Mouse (Mus musculus) intestine, embryonic 16.5 days (tissue): ENCODE measurements around the gene Soat2. TPM values are rescaled to one million over a fixed set of nuclear protein-coding genes. Genes with fewer than 3 reads are reported as not detected.
A peak's percentile ranks its signal among the peaks of the same experiment; 100 is the strongest.

ENCODE experiments used
- ATAC-seq: fragments of 200-750 bp; cut with Nextera tagmentation; 2 replicates; pipeline ENCODE4 v1.8.0; 2017; ENCODE audit warnings: moderate TSS enrichment, moderate library complexity
- H3K27ac ChIP-seq: fragments of 300-500 bp; sonication (generic); 2 replicates; pipeline ENCODE4 v1.5.1; 2014; ENCODE audit warnings: mild to moderate bottlenecking, low read length
- H3K27me3 ChIP-seq: fragments of 300-500 bp; sonication (generic); replicated peaks from 2 replicates; pipeline ENCODE4 v1.6.1; 2014; ENCODE audit warnings: low read length, control low read depth, mixed read lengths; ENCODE audit not compliant: control insufficient read depth, insufficient read depth
- H3K36me3 ChIP-seq: fragments of 300-500 bp; sonication (generic); 2 replicates; pipeline ENCODE4 v1.6.1; 2014; ENCODE audit warnings: low read length, control low read depth; ENCODE audit not compliant: control insufficient read depth, insufficient read depth
- H3K4me1 ChIP-seq: fragments of 300-500 bp; sonication (generic); 2 replicates; pipeline ENCODE4 v1.6.1; 2014; ENCODE audit warnings: low read length, control low read depth, mixed read lengths; ENCODE audit not compliant: control insufficient read depth, insufficient read depth
- H3K4me2 ChIP-seq: fragments of 300-500 bp; sonication (generic); 2 replicates; pipeline ENCODE4 v1.6.1; 2014; ENCODE audit warnings: low read depth, low read length, control low read depth
- H3K4me3 ChIP-seq: fragments of 300-500 bp; sonication (generic); 2 replicates; pipeline ENCODE4 v1.5.1; 2014; ENCODE audit warnings: mild to moderate bottlenecking, low read length
- H3K9ac ChIP-seq: fragments of 300-500 bp; sonication (generic); 2 replicates; pipeline ENCODE4 v1.6.1; 2014; ENCODE audit warnings: low read depth, low read length
- H3K9me3 ChIP-seq: fragments of 300-500 bp; sonication (generic); 2 replicates; pipeline ENCODE4 v1.6.1; 2016; ENCODE audit warnings: low read length, control low read depth; ENCODE audit not compliant: control insufficient read depth
- WGBS: fragments of 180-500 bp; shearing (Covaris S2); extraction: QIAGEN DNeasy Blood & Tissue Kit; methylation state at CpG from one replicate; pipeline ENCODE4 v1.1.7; 2014; 5-methylcytosine and 5-hydroxymethylcytosine counted together
- polyA plus RNA-seq: library from polyadenylated mRNA; unstranded; fragments of >200 nt; fragmentation: Nextera tagmentation; extraction: Ambion mirVana; gene quantifications from 2 replicates; pipeline ENCODE4 v1.2.1, GENCODE M21; 2015

Gene Soat2
- polyA plus RNA-seq, 1 experiment from 2014 or later, result 25.0 TPM

- WGBS, result 46% methylated on average over 19 of the region's 19 CpGs
- ATAC-seq, result no peak
These were observed 54.6 kb downstream of the Soat2 start, which contains the start of gene Csad for GRCm38 (mm10) chr15:102204674-102205505. TSS of gene Csad (minus strand) at chr15:102204724.

GRCm38 (mm10) chr15:102205779-102206178 lies 55.5 kb downstream of the Soat2 start:
- ATAC-seq, result no peak
- peaks cover 35% of the 10 kb centered on the region for H3K4me1 ChIP-seq
- no peaks in the 10 kb centered on the region for H3K27me3 ChIP-seq
- WGBS, result 37% methylated on average over 8 of the region's 8 CpGs
- peak overlapping the region; percentile 54 for H3K4me2 ChIP-seq
- H3K4me3 ChIP-seq, result peak overlapping the region; percentile 84
- H3K9ac ChIP-seq, result peak overlapping the region; percentile 51
- H3K36me3 ChIP-seq, result peaks cover 8% of the 10 kb centered on the region
- H3K9me3 ChIP-seq, result no peaks in the 10 kb centered on the region
- no peak overlapping the region for H3K27ac ChIP-seq

More at GRCm38 (mm10) chr15:102204674-102205505, 54.6 kb downstream of the Soat2 start, which contains the start of gene Csad:
- Histone ChIP-seq H3K9me3 (no peaks in the 10 kb centered on the region), H3K4me1 (peaks cover 35% of the 10 kb centered on the region), H3K4me2 (peak within 1 kb of the TSS; percentile 54), H3K4me3 (peak within 1 kb of the TSS; percentile 84), H3K27ac (peak within 1 kb of the TSS; percentile 100), H3K9ac (peak within 1 kb of the TSS; percentile 98), H3K36me3 (peaks cover 8% of the 10 kb centered on the region; the same call in 1 of the 2 replicates), H3K27me3 (no peaks in the 10 kb centered on the region)

- Histone ChIP-seq H3K4me2 (no peak overlapping the region), H3K4me1 (peaks cover 32% of the 10 kb centered on the region), H3K27ac (no peak overlapping the region), H3K9me3 (no peaks in the 10 kb centered on the region), H3K9ac (no peak overlapping the region), H3K36me3 (peaks cover 12% of the 10 kb centered on the region), H3K27me3 (no peaks in the 10 kb centered on the region), H3K4me3 (no peak overlapping the region)
- 68% methylated on average over 3 of the region's 3 CpGs for WGBS
- ATAC-seq, result no peak
These were observed 57.0 kb downstream of the Soat2 start for GRCm38 (mm10) chr15:102207351-102207750.

GRCm38 (mm10) chr15:102208092-102208561 lies 57.8 kb downstream of the Soat2 start:
- Histone ChIP-seq H3K9ac (no peak overlapping the region), H3K27me3 (no peaks in the 10 kb centered on the region), H3K36me3 (peaks cover 20% of the 10 kb centered on the region), H3K4me3 (no peak overlapping the region), H3K27ac (no peak overlapping the region), H3K4me2 (no peak overlapping the region), H3K4me1 (peaks cover 30% of the 10 kb centered on the region), H3K9me3 (no peaks in the 10 kb centered on the region)
- 71% methylated on average over 9 of the region's 9 CpGs for WGBS
- ATAC-seq, result no peak

GRCm38 (mm10) chr15:102209114-102209513 lies 58.8 kb downstream of the Soat2 start:
- 89% methylated on average over 8 of the region's 8 CpGs for WGBS
- no peaks in the 10 kb centered on the region for H3K9me3 ChIP-seq
- H3K9ac ChIP-seq, result no peak overlapping the region
- H3K4me1 ChIP-seq, result peaks cover 30% of the 10 kb centered on the region
- H3K4me2 ChIP-seq, result no peak overlapping the region
- peaks cover 22% of the 10 kb centered on the region for H3K36me3 ChIP-seq
- H3K4me3 ChIP-seq, result no peak overlapping the region
- ATAC-seq, result no peak
- no peaks in the 10 kb centered on the region for H3K27me3 ChIP-seq
- H3K27ac ChIP-seq, result no peak overlapping the region

- 90% methylated on average over 4 of the region's 4 CpGs for WGBS
- Histone ChIP-seq H3K4me2 (no peak overlapping the region), H3K9me3 (no peaks in the 10 kb centered on the region), H3K27ac (no peak overlapping the region), H3K9ac (no peak overlapping the region), H3K4me3 (no peak overlapping the region), H3K36me3 (peaks cover 22% of the 10 kb centered on the region), H3K4me1 (peaks cover 16% of the 10 kb centered on the region), H3K27me3 (no peaks in the 10 kb centered on the region)
- no peak for ATAC-seq
These were observed 60.5 kb downstream of the Soat2 start for GRCm38 (mm10) chr15:102210816-102211215.

GRCm38 (mm10) chr15:102211895-102212294 lies 61.6 kb downstream of the Soat2 start:
- no peak overlapping the region for H3K27ac ChIP-seq
- H3K9me3 ChIP-seq, result no peaks in the 10 kb centered on the region
- peaks cover 21% of the 10 kb centered on the region for H3K36me3 ChIP-seq
- H3K4me3 ChIP-seq, result no peak overlapping the region
- peaks cover 12% of the 10 kb centered on the region; the same call in 1 of the 2 replicates for H3K4me1 ChIP-seq
- H3K9ac ChIP-seq, result no peak overlapping the region
- no peaks in the 10 kb centered on the region for H3K27me3 ChIP-seq
- H3K4me2 ChIP-seq, result no peak overlapping the region
- WGBS, result 67% methylated on average over 6 of the region's 6 CpGs
- ATAC-seq, result no peak

Other genes starting within 250 kb of the Soat2 start
- 1.0 TPM in 1 of 2 replicates, not detected in the other for gene Krt4, start 225.8 kb upstream of the Soat2 start, polyA plus RNA-seq
- 0.06 TPM in 1 of 2 replicates, not detected in the other for gene Krt79, start 210.2 kb upstream of the Soat2 start, polyA plus RNA-seq
- gene Krt78, start 196.2 kb upstream of the Soat2 start, polyA plus RNA-seq, result 0.07 and 0.17 TPM in 2 replicates
- gene Krt8, start 146.0 kb upstream of the Soat2 start, polyA plus RNA-seq, result 1,017 and 1,065 TPM in 2 replicates
- 353 and 370 TPM in 2 replicates for gene Krt18, start 122.3 kb upstream of the Soat2 start, polyA plus RNA-seq
- gene Eif4b, start 76.8 kb upstream of the Soat2 start, polyA plus RNA-seq, result 112 and 117 TPM in 2 replicates
- gene Tns2, start 50.1 kb upstream of the Soat2 start, polyA plus RNA-seq, result 26.4 and 28.6 TPM in 2 replicates
- 27.5 and 28.0 TPM in 2 replicates for gene Spryd3, start 14.3 kb upstream of the Soat2 start, polyA plus RNA-seq
- 11.8 and 11.9 TPM in 2 replicates for gene Igfbp6, start 6.2 kb upstream of the Soat2 start, polyA plus RNA-seq
- gene Zfp740, start 52.7 kb downstream of the Soat2 start, polyA plus RNA-seq, result 33.6 and 35.3 TPM in 2 replicates
- gene Csad, start 54.2 kb downstream of the Soat2 start, polyA plus RNA-seq, result 33.2 and 38.4 TPM in 2 replicates
- 9.5 and 10.3 TPM in 2 replicates for gene Itgb7, start 81.4 kb downstream of the Soat2 start, polyA plus RNA-seq
- 13.6 and 14.7 TPM in 2 replicates for gene Rarg, start 107.0 kb downstream of the Soat2 start, polyA plus RNA-seq
- 0.13 TPM in 1 of 2 replicates, not detected in the other for gene Gm9918, start 120.0 kb downstream of the Soat2 start, polyA plus RNA-seq
- gene Mfsd5, start 128.9 kb downstream of the Soat2 start, polyA plus RNA-seq, result 74.2 and 77.6 TPM in 2 replicates
- gene Espl1, start 145.7 kb downstream of the Soat2 start, polyA plus RNA-seq, result 18.0 and 21.1 TPM in 2 replicates
- 280 and 283 TPM in 2 replicates for gene Pfdn5, start 175.6 kb downstream of the Soat2 start, polyA plus RNA-seq
- gene Myg1, start 181.2 kb downstream of the Soat2 start, polyA plus RNA-seq, result 75.3 and 80.9 TPM in 2 replicates
- gene Aaas, start 200.2 kb downstream of the Soat2 start, polyA plus RNA-seq, result 50.6 and 59.1 TPM in 2 replicates
- gene Sp7, start 216.7 kb downstream of the Soat2 start, polyA plus RNA-seq, result 0.50 and 0.60 TPM in 2 replicates